Mouse (Mus musculus) liver, embryonic 16.5 days (tissue): Measurements from ENCODE around the gene Barhl2. TPM values are rescaled to one million over a fixed set of nuclear protein-coding genes. Genes with fewer than 3 reads are reported as not detected.

Experiments
- ATAC-seq: fragments of 200-750 bp; cut with Nextera tagmentation; 2 replicates; pipeline ENCODE4 v1.8.0; 2017; ENCODE audit warnings: low read depth, mild to moderate bottlenecking, moderate number of reproducible peaks, moderate library complexity
- H3K27ac ChIP-seq: fragments of 300-500 bp; sonication (generic); 2 replicates; pipeline ENCODE4 v1.5.1; 2014; ENCODE audit warnings: mild to moderate bottlenecking, low read length
- H3K27me3 ChIP-seq: fragments of 300-500 bp; sonication (generic); 2 replicates; pipeline ENCODE4 v1.6.1; 2014; ENCODE audit warnings: low read depth, low read length, mixed read lengths; ENCODE audit not compliant: control insufficient read depth, insufficient read depth
- H3K36me3 ChIP-seq: fragments of 300-500 bp; sonication (generic); 2 replicates; pipeline ENCODE4 v1.6.1; 2014; ENCODE audit warnings: mild to moderate bottlenecking; ENCODE audit not compliant: control insufficient read depth, insufficient read depth
- H3K4me1 ChIP-seq: fragments of 300-500 bp; sonication (generic); 2 replicates; pipeline ENCODE4 v1.6.1; 2014; ENCODE audit warnings: low read depth, low read length, mixed read lengths; ENCODE audit not compliant: control insufficient read depth
- H3K4me2 ChIP-seq: fragments of 300-500 bp; sonication (generic); 2 replicates; pipeline ENCODE4 v1.6.1; 2014; ENCODE audit warnings: low read depth, low read length, mixed read lengths
- H3K4me3 ChIP-seq: fragments of 300-500 bp; sonication (generic); 2 replicates; pipeline ENCODE4 v1.5.1; 2014; ENCODE audit warnings: low read depth, mild to moderate bottlenecking, low read length
- H3K9ac ChIP-seq: fragments of 300-500 bp; sonication (generic); 2 replicates; pipeline ENCODE4 v1.6.1; 2014; ENCODE audit warnings: low read depth, low read length
- H3K9me3 ChIP-seq: fragments of 300-500 bp; sonication (generic); replicated peaks from 2 replicates; pipeline ENCODE4 v1.6.1; 2016; ENCODE audit warnings: low read length; ENCODE audit not compliant: control insufficient read depth
- WGBS: fragments of 180-500 bp; shearing (Covaris S2); extraction: QIAGEN DNeasy Blood & Tissue Kit; methylation state at CpG from one replicate; pipeline ENCODE4 v1.1.7; 2014; ENCODE audit not compliant: insufficient replicate concordance; 5-methylcytosine and 5-hydroxymethylcytosine counted together
- polyA plus RNA-seq: library from polyadenylated mRNA; unstranded; fragments of >200 nt; fragmentation: Nextera tagmentation; extraction: Ambion mirVana; gene quantifications from 2 replicates; pipeline ENCODE4 v1.2.1, GENCODE M21; 2015

Gene Barhl2
- polyA plus RNA-seq, 1 experiment from 2014 or later, result not detected

- Histone ChIP-seq H3K36me3 (no peaks in the 10 kb centered on the region), H3K9me3 (no peaks in the 10 kb centered on the region), H3K4me3 (no peak overlapping the region), H3K27me3 (peaks cover 100% of the 10 kb centered on the region), H3K4me1 (no peaks in the 10 kb centered on the region), H3K9ac (no peak overlapping the region), H3K27ac (no peak overlapping the region), H3K4me2 (no peak overlapping the region)
- no peak for ATAC-seq
- WGBS, result 2% methylated on average over 24 of the region's 24 CpGs
These were observed 6.6 kb upstream of the Barhl2 start for GRCm38 (mm10) chr5:106464336-106465128.

GRCm38 (mm10) chr5:106463661-106464191 lies 5.8 kb upstream of the Barhl2 start:
- WGBS, result 2% methylated on average over 25 of the region's 25 CpGs

GRCm38 (mm10) chr5:106461913-106462312 lies 3.9 kb upstream of the Barhl2 start:
- no peak overlapping the region for H3K4me2 ChIP-seq
- no peaks in the 10 kb centered on the region for H3K9me3 ChIP-seq
- no peak overlapping the region for H3K27ac ChIP-seq
- no peak for ATAC-seq
- WGBS, result 0% methylated on average over 4 of the region's 4 CpGs
- H3K27me3 ChIP-seq, result peaks cover 100% of the 10 kb centered on the region
- peaks cover 3% of the 10 kb centered on the region for H3K4me1 ChIP-seq
- no peak overlapping the region for H3K4me3 ChIP-seq
- H3K36me3 ChIP-seq, result no peaks in the 10 kb centered on the region
- H3K9ac ChIP-seq, result no peak overlapping the region

More at GRCm38 (mm10) chr5:106463661-106464191, 5.8 kb upstream of the Barhl2 start:
- no peaks in the 10 kb centered on the region for H3K36me3 ChIP-seq
- peaks cover 100% of the 10 kb centered on the region for H3K27me3 ChIP-seq
- H3K9ac ChIP-seq, result no peak overlapping the region
- ATAC-seq, result no peak
- no peak overlapping the region for H3K27ac ChIP-seq
- H3K4me2 ChIP-seq, result no peak overlapping the region
- no peak overlapping the region for H3K4me3 ChIP-seq
- H3K4me1 ChIP-seq, result no peaks in the 10 kb centered on the region
- no peaks in the 10 kb centered on the region for H3K9me3 ChIP-seq

- no peaks in the 10 kb centered on the region for H3K9me3 ChIP-seq
- H3K4me3 ChIP-seq, result no peak overlapping the region
- H3K9ac ChIP-seq, result no peak overlapping the region
- H3K4me1 ChIP-seq, result peaks cover 3% of the 10 kb centered on the region
- no peak overlapping the region for H3K27ac ChIP-seq
- peaks cover 98% of the 10 kb centered on the region for H3K27me3 ChIP-seq
- WGBS, result 6% methylated on average over 3 of the region's 3 CpGs
- no peak for ATAC-seq
- H3K4me2 ChIP-seq, result no peak overlapping the region
- H3K36me3 ChIP-seq, result no peaks in the 10 kb centered on the region
These were observed 3.5 kb upstream of the Barhl2 start for GRCm38 (mm10) chr5:106461431-106461830.

- Histone ChIP-seq H3K4me1 (peaks cover 3% of the 10 kb centered on the region), H3K9ac (no peak overlapping the region), H3K27me3 (peaks cover 97% of the 10 kb centered on the region), H3K4me3 (no peak overlapping the region), H3K9me3 (no peaks in the 10 kb centered on the region), H3K27ac (no peak overlapping the region), H3K36me3 (no peaks in the 10 kb centered on the region), H3K4me2 (no peak overlapping the region)
- WGBS, result 1% methylated on average over 17 of the region's 17 CpGs
- ATAC-seq, result no peak
These were observed 2.6 kb upstream of the Barhl2 start for GRCm38 (mm10) chr5:106460535-106460934.

GRCm38 (mm10) chr5:106460001-106460511 lies 2.1 kb upstream of the Barhl2 start:
- H3K9ac ChIP-seq, result no peak overlapping the region
- WGBS, result under 1% methylated on average over 22 of the region's 22 CpGs
- H3K4me2 ChIP-seq, result no peak overlapping the region
- H3K4me1 ChIP-seq, result peaks cover 3% of the 10 kb centered on the region
- no peak overlapping the region for H3K27ac ChIP-seq
- no peak for ATAC-seq
- H3K9me3 ChIP-seq, result no peaks in the 10 kb centered on the region
- H3K4me3 ChIP-seq, result no peak overlapping the region
- peaks cover 97% of the 10 kb centered on the region for H3K27me3 ChIP-seq
- H3K36me3 ChIP-seq, result no peaks in the 10 kb centered on the region

- WGBS, result 1% methylated on average over 31 of the region's 31 CpGs
- Histone ChIP-seq H3K9me3 (no peaks in the 10 kb centered on the region), H3K4me3 (no peak overlapping the region), H3K9ac (no peak overlapping the region), H3K27me3 (peaks cover 97% of the 10 kb centered on the region), H3K4me1 (peaks cover 3% of the 10 kb centered on the region), H3K36me3 (no peaks in the 10 kb centered on the region), H3K27ac (no peak overlapping the region), H3K4me2 (no peak overlapping the region)
- ATAC-seq, result no peak
These were observed 1.2 kb upstream of the Barhl2 start for GRCm38 (mm10) chr5:106459120-106459641.

GRCm38 (mm10) chr5:106458477-106459119 lies 632 bp upstream of the Barhl2 start:
- ATAC-seq, result no peak
- under 1% methylated on average over 53 of the region's 68 CpGs for WGBS
- Histone ChIP-seq H3K4me3 (peak overlapping the region; percentile 40), H3K27me3 (peaks cover 97% of the 10 kb centered on the region), H3K9ac (no peak overlapping the region), H3K27ac (no peak overlapping the region), H3K36me3 (no peaks in the 10 kb centered on the region), H3K4me2 (peak overlapping the region; percentile 57), H3K9me3 (no peaks in the 10 kb centered on the region), H3K4me1 (peaks cover 3% of the 10 kb centered on the region)
